Mouse (Mus musculus) heart, adult 9 months (tissue): ENCODE measurements around the gene Ndel1.

Source experiments
- DNase-seq, 2 experiments: peaks; one replicate each; pipeline ENCODE4 v3.0.0; 2022; ENCODE audit warnings: low spot score in 2 of 2

Ndel1 gene

DNA sequence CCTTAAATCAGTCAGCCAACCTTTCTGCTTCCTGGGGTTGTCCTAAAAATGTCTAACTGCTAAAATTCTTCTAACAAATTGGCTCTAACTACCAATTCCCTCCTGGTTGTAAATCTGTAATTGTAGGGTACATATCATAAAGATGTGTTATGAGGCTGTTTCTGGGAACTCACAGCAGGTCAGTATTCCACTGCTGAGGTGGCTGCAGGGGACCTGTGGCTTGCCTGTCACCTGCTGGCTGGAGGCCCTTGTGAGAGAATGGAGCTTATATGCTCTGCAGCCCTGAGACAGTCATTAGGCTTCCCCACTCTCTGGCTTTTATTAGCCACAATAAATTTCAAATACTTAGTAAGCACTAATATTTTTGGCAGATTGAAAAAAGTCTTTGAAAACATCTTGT, 92.8 kb downstream of the Ndel1 start:
- DNase-seq: no peak

DNA sequence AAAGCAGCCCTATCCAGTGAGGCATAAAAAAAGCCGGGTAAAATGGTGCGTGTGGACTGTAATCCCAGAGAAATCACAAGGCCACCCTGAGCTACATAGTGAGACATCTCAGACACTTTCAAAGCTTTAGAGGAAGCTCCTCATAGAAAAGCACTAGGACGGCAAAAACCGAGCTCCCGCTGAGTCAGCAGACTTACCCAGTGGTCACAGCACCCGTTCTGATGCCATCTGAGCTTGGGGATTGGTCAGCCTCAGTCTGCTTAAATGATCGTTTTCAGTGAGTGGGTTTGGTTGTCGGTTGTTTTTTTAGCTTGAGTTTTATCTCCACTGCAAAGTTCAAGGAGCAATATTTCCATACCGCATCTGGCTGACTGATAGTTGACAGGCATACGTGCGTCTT, 93.7 kb downstream of the Ndel1 start:
- DNase-seq: peak in 1 of 2 experiments; percentile 8

DNA sequence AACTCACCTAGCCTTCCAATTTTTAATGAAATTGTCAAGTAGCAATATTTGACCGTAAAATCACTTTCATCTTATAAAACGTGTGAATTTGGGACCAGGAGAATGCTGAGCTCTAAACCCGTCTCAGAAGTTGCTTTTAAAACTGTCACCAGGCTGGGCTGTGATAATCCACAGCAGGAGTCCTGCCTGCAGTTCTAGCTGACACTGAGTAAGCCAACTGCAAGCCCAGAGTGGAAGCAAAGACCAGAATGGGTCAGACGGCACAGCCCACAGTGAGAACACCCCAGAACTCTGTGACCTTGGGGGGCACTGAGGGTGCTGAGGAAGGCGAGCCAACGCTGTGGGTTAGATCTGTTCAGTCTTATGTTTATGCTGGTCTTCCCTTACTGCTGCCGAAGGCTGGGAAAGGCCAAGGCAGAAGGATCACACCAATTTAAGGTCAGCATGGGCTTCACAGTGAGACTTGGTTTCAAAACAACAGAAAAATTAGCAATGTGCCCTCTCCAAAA, 95.5 kb downstream of the Ndel1 start:
- no peak for DNase-seq
